Mouse (Mus musculus) kidney, adult 10 weeks (tissue): ENCODE results near the gene Nr2f6. TPM values are rescaled to one million over a fixed set of nuclear protein-coding genes. Genes with fewer than 3 reads are reported as not detected.

Experiments used
- polyA plus RNA-seq: library from polyadenylated mRNA; stranded (reverse); fragments of 350-450 nt; fragmentation: Illumina TruSeq; extraction: RNeasy Lipid Tissue Mini Kit (QIAGEN cat#74804); gene quantifications from one replicate; pipeline ENCODE4 v1.2.3, GENCODE M21; 2014; ENCODE audit warnings: low read depth, low replicate concordance

The Nr2f6 gene
- 2.5 TPM for polyA plus RNA-seq

DNA sequence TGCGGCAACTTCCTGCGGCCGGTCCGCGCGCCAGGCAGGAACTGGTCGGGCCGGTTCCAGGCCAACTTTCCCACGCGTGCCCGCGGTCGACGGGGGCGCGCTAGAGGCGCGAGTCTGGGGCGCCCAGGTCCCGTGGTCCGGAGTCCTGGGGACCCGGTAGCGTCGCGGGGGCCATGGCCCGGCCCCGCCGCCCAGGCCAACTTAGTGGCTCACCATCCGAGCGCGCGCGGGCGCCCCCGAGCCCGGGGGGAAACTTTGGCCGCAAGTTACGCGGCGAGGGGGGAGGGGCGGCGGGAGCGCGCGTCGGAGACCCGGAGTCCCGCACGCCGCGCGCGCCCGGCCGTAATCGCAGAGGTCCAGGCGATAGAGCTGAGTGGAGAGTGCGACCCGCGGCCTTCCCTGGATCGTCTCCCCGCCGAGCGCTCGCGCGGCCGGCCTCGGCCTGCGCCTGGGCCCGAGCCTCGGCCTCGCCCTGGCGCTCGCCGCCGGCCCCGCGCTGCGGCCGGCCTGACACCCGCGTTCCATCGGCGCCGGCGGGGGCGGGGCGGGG lies at the start of gene Nr2f6:
Nr2f6 (minus strand) TSS at position 540 of the 550 bp plus-strand sequence.

DNA sequence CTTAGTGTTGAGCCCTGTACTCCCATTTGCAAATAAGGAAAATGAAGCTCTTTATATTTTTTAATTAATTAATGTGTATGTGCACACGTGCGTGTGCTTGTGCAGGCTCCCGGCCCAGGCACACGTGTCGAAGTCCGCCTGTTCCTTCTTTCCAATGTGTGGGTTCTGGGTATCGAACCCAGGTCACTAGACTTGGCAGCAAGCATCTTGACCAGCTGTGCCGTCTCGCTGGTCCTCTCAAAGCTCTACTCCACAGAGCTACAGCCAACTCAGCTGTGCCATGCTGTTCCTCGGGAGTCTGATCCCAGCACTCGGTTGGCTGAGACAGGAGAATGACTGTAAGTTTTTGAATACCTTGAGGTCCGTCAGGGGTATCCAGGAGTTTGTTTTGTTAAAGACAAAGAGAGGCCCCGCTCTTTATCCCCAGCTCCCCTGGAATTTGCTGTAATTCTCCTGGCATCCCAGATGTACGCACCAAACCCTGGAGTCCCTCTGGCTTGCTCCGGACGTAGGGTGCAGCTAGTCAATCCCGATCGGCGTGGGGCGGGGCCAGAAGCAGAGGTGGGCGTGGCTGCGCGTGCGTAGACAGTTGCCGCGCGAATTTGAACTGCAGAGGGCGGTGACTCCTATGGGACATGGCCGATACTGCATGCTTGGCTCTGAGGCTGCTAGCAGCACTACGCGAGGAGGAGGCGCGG lies 23.8 kb upstream of the Nr2f6 start, which contains the start of gene Ankle1:
Ankle1 (plus strand) TSS at position 610 of the 698 bp plus-strand sequence.

DNA sequence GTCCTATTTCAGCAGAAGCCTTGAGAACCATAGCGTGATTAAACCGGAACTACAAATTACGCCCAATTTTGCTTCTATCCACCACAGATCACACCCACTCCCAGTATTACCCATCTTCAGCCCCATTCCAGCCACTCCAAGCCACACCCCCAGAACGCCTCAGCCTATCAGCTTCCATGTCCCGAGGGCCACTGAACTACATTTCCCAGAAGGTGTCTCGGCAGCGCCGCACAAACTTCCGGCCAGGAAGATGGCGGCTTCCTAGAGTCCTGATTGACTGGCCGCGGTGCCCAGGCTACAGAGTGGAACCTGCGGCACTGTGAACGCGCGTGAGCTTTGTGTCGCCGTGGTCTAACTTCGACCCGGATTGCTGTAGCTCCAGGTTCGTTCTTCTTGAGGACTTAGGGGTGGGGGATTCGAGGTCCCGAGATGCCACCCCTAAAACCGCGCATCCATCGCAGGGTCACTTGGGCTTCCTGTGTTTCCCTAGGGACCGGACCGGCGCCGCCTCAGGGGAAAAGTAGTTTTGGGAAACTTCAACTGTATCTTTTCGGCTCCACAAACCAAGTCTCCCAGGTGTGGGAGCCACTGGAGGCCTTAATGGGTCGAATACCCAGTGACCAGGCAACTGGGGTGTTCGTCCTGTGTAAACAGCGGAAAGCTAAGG lies 15.0 kb upstream of the Nr2f6 start, which contains the start of gene Babam1:
Babam1 (plus strand) TSS at position 223 of the 667 bp plus-strand sequence.

DNA sequence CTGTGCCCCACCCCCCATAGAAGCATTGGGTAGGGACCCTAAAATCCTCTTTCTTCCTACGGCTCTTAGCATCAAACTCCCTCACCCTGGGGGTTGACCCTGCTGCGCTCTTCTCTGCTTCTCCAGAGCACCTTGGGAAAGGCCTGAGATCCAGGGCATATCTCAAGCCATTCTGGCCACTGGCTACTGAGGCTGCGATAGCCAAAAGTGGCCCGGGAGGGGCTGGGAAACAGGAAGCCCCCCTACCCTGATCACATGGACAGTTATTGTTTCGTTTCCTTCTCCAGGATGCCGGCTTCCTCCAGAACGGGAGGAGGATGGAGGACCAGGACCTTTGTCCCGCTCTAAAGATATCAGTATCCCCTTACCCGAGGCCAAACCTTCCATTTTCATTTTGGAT lies 13.9 kb upstream of the Nr2f6 start, which contains the start of gene Ushbp1:
Ushbp1 (minus strand) TSS at position 174 of the 400 bp plus-strand sequence.

DNA sequence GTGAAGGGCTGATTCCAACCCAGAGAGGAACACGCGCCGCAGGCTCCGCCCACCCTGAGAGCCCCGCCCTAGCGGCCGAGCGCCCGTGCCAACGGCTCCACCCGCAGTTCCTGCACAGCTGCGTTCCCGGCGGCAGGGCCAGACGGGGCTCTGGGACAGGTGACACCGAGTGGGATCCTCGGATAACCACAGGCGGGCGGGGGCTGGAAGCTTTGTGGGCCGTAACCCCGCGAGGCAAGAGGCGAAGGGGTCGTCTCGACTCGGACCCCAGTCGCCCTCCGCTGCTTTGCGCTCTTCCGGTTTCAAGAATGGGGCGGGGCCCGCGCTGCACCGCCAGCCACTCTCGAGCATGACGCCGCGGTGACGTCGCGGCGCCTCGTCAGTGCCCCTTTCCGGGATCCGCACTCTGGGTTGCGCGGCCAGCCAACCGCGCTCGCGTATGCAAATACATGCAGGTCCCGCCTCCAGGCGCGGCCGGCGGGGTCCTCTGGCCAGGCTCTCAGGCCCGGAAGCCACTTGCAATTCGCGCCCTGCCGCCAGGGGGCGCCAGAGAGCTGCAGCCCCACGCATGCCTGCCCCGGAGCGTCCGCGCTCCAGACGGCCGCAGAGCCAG lies 10.4 kb downstream of the Nr2f6 start, which contains the start of gene Ocel1:
Ocel1 (plus strand) TSS at position 63 of the 613 bp plus-strand sequence.

DNA sequence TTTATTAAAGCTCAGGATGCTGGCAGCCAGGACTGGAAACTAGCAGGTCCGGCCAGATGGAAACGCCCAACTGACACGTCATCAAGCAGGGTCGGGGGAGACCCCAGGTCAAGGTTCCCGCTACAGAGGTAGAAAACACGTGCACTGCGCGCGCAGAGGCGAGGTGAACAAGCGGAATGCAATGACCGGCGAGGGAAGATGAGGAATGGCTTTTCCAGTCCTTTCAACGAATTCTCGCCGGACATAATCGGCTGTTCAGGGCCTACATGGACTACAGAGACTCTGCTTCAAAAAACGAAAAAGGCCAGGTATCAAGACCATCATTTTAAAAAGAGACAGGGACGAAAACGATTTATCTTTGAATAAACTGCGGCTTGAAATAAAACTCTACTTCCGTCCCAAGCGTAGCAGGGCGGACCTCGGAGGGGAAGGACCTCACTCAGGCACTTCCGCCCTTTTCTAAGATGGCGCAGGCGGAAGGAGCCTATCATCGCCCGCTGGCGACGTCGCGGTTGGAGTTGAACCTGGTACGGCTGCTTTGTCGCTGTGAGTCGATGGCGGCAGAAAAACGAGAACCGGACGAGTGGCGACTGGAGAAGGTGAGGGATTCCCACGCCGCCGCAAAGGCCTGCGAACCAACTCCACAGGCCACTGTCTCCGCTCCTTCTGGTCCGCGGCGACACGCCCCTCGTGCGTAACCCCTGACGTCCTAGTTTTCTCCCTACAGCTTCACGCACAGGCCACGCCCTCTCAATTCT lies 14.8 kb downstream of the Nr2f6 start, which contains the start of gene Use1:
Use1 (plus strand) TSS at position 78 of the 758 bp plus-strand sequence.

Other genes starting within 250 kb of the Nr2f6 start
- gene Myo9b, start 109.2 kb downstream of the Nr2f6 start, polyA plus RNA-seq, result 1.3 TPM
- gene Haus8, start 109.0 kb downstream of the Nr2f6 start, polyA plus RNA-seq, result 1.9 TPM
- gene Use1, start 15.1 kb downstream of the Nr2f6 start, polyA plus RNA-seq, result 2.1 TPM
- gene Ocel1, start 10.7 kb downstream of the Nr2f6 start, polyA plus RNA-seq, result 2.1 TPM
- 0.89 TPM for gene Ushbp1, start 13.8 kb upstream of the Nr2f6 start, polyA plus RNA-seq
- 17.8 TPM for gene Babam1, start 14.9 kb upstream of the Nr2f6 start, polyA plus RNA-seq
- not detected for gene Ankle1, start 24.1 kb upstream of the Nr2f6 start, polyA plus RNA-seq
- 0.77 TPM for gene Abhd8, start 81.7 kb upstream of the Nr2f6 start, polyA plus RNA-seq
- 16.9 TPM for gene Mrpl34, start 83.0 kb upstream of the Nr2f6 start, polyA plus RNA-seq
- 1.3 TPM for gene Dda1, start 87.2 kb upstream of the Nr2f6 start, polyA plus RNA-seq
- 0.85 TPM for gene Ano8, start 104.0 kb upstream of the Nr2f6 start, polyA plus RNA-seq
- 1.4 TPM for gene Gtpbp3, start 106.1 kb upstream of the Nr2f6 start, polyA plus RNA-seq
- gene Plvap, start 129.8 kb upstream of the Nr2f6 start, polyA plus RNA-seq, result 6.2 TPM
- not detected for gene Ccdc194, start 143.8 kb upstream of the Nr2f6 start, polyA plus RNA-seq
- 2.2 TPM for gene Bst2, start 155.5 kb upstream of the Nr2f6 start, polyA plus RNA-seq
- 1.8 TPM for gene Mvb12a, start 161.0 kb upstream of the Nr2f6 start, polyA plus RNA-seq
- 2.3 TPM for gene Tmem221, start 176.9 kb upstream of the Nr2f6 start, polyA plus RNA-seq
- 0.20 TPM for gene Nxnl1, start 184.6 kb upstream of the Nr2f6 start, polyA plus RNA-seq
- gene Slc27a1, start 186.9 kb upstream of the Nr2f6 start, polyA plus RNA-seq, result 1.6 TPM
- 0.20 TPM for gene Pgls, start 210.2 kb upstream of the Nr2f6 start, polyA plus RNA-seq
- not detected for gene Fam129c, start 215.7 kb upstream of the Nr2f6 start, polyA plus RNA-seq
- 26.0 TPM for gene Colgalt1, start 229.0 kb upstream of the Nr2f6 start, polyA plus RNA-seq